Mouse (Mus musculus): Measurements from ENCODE around the gene Dolpp1.

Gene Dolpp1

GRCm38 (mm10) chr2:30440701-30441517 is 48.9 kb downstream of the Dolpp1 start:
- DNase-seq (ENCODE audit: low spot score in 2 of 2) = peak; percentile 55 to 85

GRCm38 (mm10) chr2:30441518-30442497 is 49.8 kb downstream of the Dolpp1 start:
- DNase-seq (ENCODE audit: low spot score in 2 of 2) = peak; percentile 23 to 38

GRCm38 (mm10) chr2:30442498-30442890 is 50.4 kb downstream of the Dolpp1 start:
- no peak for DNase-seq (ENCODE audit: low spot score in 2 of 2)

GRCm38 (mm10) chr2:30443281-30443680 is 51.2 kb downstream of the Dolpp1 start:
- no peak for DNase-seq (ENCODE audit: low spot score in 2 of 2)

- DNase-seq (ENCODE audit: low spot score in 2 of 2) = no peak
Observed at GRCm38 (mm10) chr2:30444006-30444405, 52.0 kb downstream of the Dolpp1 start.

- no peak for DNase-seq (ENCODE audit: low spot score in 2 of 2)
Observed at GRCm38 (mm10) chr2:30444450-30444849, 52.4 kb downstream of the Dolpp1 start.

- DNase-seq (ENCODE audit: low spot score in 2 of 2) = no peak
Observed at GRCm38 (mm10) chr2:30445312-30445711, 53.3 kb downstream of the Dolpp1 start.

- no peak for DNase-seq (ENCODE audit: low spot score in 2 of 2)
Observed at GRCm38 (mm10) chr2:30446891-30447826, 55.1 kb downstream of the Dolpp1 start.

GRCm38 (mm10) chr2:30448371-30448770 is 56.3 kb downstream of the Dolpp1 start:
- DNase-seq (ENCODE audit: low spot score in 2 of 2) = no peak

Measured in thymus, postnatal 10 days (tissue).